In the genomic region with DNA sequence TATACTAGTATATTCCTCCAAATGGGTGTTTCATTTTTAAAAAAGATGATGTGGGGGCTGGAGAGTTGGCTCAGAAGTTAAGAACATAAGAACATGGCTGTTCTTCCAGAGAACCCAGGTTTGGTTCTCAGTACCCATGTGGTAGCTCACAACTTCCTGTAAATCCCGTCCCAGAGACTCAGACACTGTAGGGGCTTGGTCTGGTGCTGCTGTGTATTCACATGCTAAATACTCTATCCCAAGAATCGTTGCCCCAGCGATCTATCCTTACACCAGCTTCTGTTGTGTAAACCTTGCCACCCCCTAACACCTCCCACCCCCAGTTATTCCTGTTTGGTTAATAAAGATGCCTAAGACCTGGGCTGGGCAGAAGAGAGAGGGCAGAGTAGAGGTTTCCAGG, we compare ENCODE assay signal across 22 mouse cellular contexts.
DNase-seq lines count a peak whose midpoint lies in the region; ATAC-seq and TF ChIP-seq lines count a peak whose summit lies in the region.
"Had no signal": no experiment of that assay in that cellular context is flagged by ENCODE, and none has a peak within 500 bp of the region (broad histone marks: within the 10 kb centered on the region; RNA-seq: fewer than 3 reads in every experiment).

No protein-coding gene starts in this region.

- no peaks in the 10 kb centered on the region for H3K4me1 ChIP-seq in midbrain, embryonic 11.5 days (ENCODE audit: control insufficient read depth, insufficient read depth, low read length)
- no peaks in the 10 kb centered on the region for H3K4me1 ChIP-seq in midbrain, embryonic 15.5 days
- H3K4me1 ChIP-seq in stomach, postnatal 0 days (replicated peaks; ENCODE audit: control insufficient read depth, insufficient read depth) = no peaks in the 10 kb centered on the region
- H3K4me1 ChIP-seq: embryonic facial prominence, embryonic 10.5 days; embryonic facial prominence, embryonic 12.5 days; forebrain, embryonic 13.5 days; forebrain, embryonic 15.5 days had no signal

- peak; percentile 1 for DNase-seq in midbrain, embryonic 11.5 days (ENCODE audit: low spot score, missing footprints)
- DNase-seq in ES-CJ7 (ENCODE audit: low read depth, low spot score) = peak; percentile 67
- DNase-seq in R1 (ENCODE audit: low read depth, low spot score) = peak; percentile 61
- DNase-seq in right cerebral cortex, postnatal 4 days = no peak
- DNase-seq in stomach, postnatal 0 days (ENCODE audit: low spot score) = no peak
- DNase-seq: adrenal gland, adult 8-10 months; adrenal gland, postnatal 14 days; adrenal gland, postnatal 36 days; cerebellum, adult 11-12 months; cerebellum, adult 2 months; cerebellum, adult 9-10 months; cerebellum, postnatal 10 days; cerebellum, postnatal 25 days; forebrain, postnatal 0 days had no signal

- ATAC-seq in midbrain, embryonic 11.5 days (ENCODE audit: low FRiP score) = no peak
- ATAC-seq in midbrain, embryonic 15.5 days (replicated peaks) = no peak
- ATAC-seq in stomach, postnatal 0 days (ENCODE audit: low FRiP score, low TSS enrichment) = no peak
- ATAC-seq: activated CD4-positive, CD25-positive, alpha-beta regulatory T cell, adult 4 months; forebrain, embryonic 13.5 days; forebrain, embryonic 15.5 days; forebrain, postnatal 0 days; Patski had no signal

- H3K4me2 ChIP-seq in midbrain, embryonic 11.5 days = no peak overlapping the region
- no peak overlapping the region for H3K4me2 ChIP-seq in midbrain, embryonic 15.5 days
- no peak overlapping the region for H3K4me2 ChIP-seq in stomach, postnatal 0 days (replicated peaks; ENCODE audit: low read depth)
- H3K4me2 ChIP-seq: embryonic facial prominence, embryonic 12.5 days; forebrain, embryonic 13.5 days; forebrain, embryonic 15.5 days had no signal

- TF ChIP-seq EP300 in stomach, postnatal 0 days (optimal IDR thresholded peaks at IDR 0.05) = no peak

- H3K36me3 ChIP-seq in midbrain, embryonic 11.5 days (ENCODE audit: control insufficient read depth, insufficient read depth, low read length) = no peaks in the 10 kb centered on the region
- H3K36me3 ChIP-seq in midbrain, embryonic 15.5 days (replicated peaks) = no peaks in the 10 kb centered on the region
- no peaks in the 10 kb centered on the region for H3K36me3 ChIP-seq in stomach, postnatal 0 days (ENCODE audit: control insufficient read depth, insufficient read depth, low read length)
- H3K36me3 ChIP-seq: embryonic facial prominence, embryonic 10.5 days; embryonic facial prominence, embryonic 12.5 days; forebrain, embryonic 15.5 days; G1E had no signal

- no peak overlapping the region for H3K9ac ChIP-seq in midbrain, embryonic 11.5 days (ENCODE audit: low read length)
- H3K9ac ChIP-seq in midbrain, embryonic 15.5 days = no peak overlapping the region
- H3K9ac ChIP-seq in stomach, postnatal 0 days (ENCODE audit: low read length) = no peak overlapping the region
- H3K9ac ChIP-seq: embryonic facial prominence, embryonic 12.5 days; forebrain, embryonic 13.5 days; forebrain, embryonic 15.5 days; forebrain, postnatal 0 days had no signal

- 32% methylated on average over 3 of the region's 3 CpGs for WGBS in midbrain, embryonic 11.5 days
- WGBS in midbrain, embryonic 15.5 days = 30% methylated on average over 3 of the region's 3 CpGs
- WGBS in stomach, postnatal 0 days = 43% methylated on average over 3 of the region's 3 CpGs

- no peak overlapping the region for H3K4me3 ChIP-seq in midbrain, embryonic 11.5 days (ENCODE audit: low read depth, low read length)
- no peak overlapping the region for H3K4me3 ChIP-seq in midbrain, embryonic 15.5 days
- no peak overlapping the region for H3K4me3 ChIP-seq in stomach, postnatal 0 days (ENCODE audit: low read depth, low read length)
- H3K4me3 ChIP-seq: embryonic facial prominence, embryonic 10.5 days; embryonic facial prominence, embryonic 12.5 days; forebrain, embryonic 13.5 days; forebrain, embryonic 15.5 days had no signal

- no peak overlapping the region for H3K27ac ChIP-seq in midbrain, embryonic 11.5 days (ENCODE audit: low read depth, low read length)
- H3K27ac ChIP-seq in midbrain, embryonic 15.5 days = no peak overlapping the region
- no peak overlapping the region for H3K27ac ChIP-seq in stomach, postnatal 0 days (replicated peaks)
- H3K27ac ChIP-seq: embryonic facial prominence, embryonic 10.5 days; embryonic facial prominence, embryonic 12.5 days; forebrain, embryonic 13.5 days; forebrain, embryonic 15.5 days had no signal

- no peak for TF ChIP-seq CTCF in stomach, postnatal 0 days (IDR thresholded peaks at IDR 0.05; ENCODE audit: low read depth)

- H3K27me3 ChIP-seq in midbrain, embryonic 11.5 days (ENCODE audit: control insufficient read depth, insufficient read depth, low read length) = no peaks in the 10 kb centered on the region
- no peaks in the 10 kb centered on the region for H3K27me3 ChIP-seq in midbrain, embryonic 15.5 days (replicated peaks)
- no peaks in the 10 kb centered on the region for H3K27me3 ChIP-seq in stomach, postnatal 0 days (ENCODE audit: control insufficient read depth, insufficient read depth, low read length)
- H3K27me3 ChIP-seq: embryonic facial prominence, embryonic 12.5 days; forebrain, embryonic 13.5 days; forebrain, embryonic 15.5 days; Patski had no signal

- no peaks in the 10 kb centered on the region for H3K9me3 ChIP-seq in midbrain, embryonic 11.5 days (ENCODE audit: control insufficient read depth, low read length)
- H3K9me3 ChIP-seq in midbrain, embryonic 15.5 days = no peaks in the 10 kb centered on the region
- no peaks in the 10 kb centered on the region for H3K9me3 ChIP-seq in stomach, postnatal 0 days (ENCODE audit: control insufficient read depth, low read length)
- H3K9me3 ChIP-seq: embryonic facial prominence, embryonic 10.5 days; embryonic facial prominence, embryonic 12.5 days; forebrain, embryonic 13.5 days; forebrain, embryonic 15.5 days; G1E had no signal

Comparison
In these comparisons a context has a peak if more than half of its experiments do, and no peak if none do; other contexts are left out.
1. DNase-seq: peak in midbrain, embryonic 11.5 days (single experiment), ES-CJ7 (single experiment) and R1 (single experiment); none in right cerebral cortex, postnatal 4 days (single experiment) and stomach, postnatal 0 days (single experiment).